Mouse (Mus musculus): ENCODE measurements at regions not wholly inside any gene's neighbourhood (a gene's known extent, or its start where the extent isn't known, plus 50 kb on each side); places are given as distances from the start of the nearest gene placed in this dataset.

- no peak for TF ChIP-seq CTCF (IDR thresholded peaks at IDR 0.05; ENCODE audit: extremely low read depth, insufficient read depth, insufficient read length, insufficient replicate concordance)
- no peak for TF ChIP-seq POLR2A (IDR thresholded peaks at IDR 0.05; ENCODE audit: low read depth, low read length)
These were observed 186.2 kb upstream of the Map3k1 start for GRCm38 (mm10) chr13:111994862-111995490.

All from spleen, adult 2 months (tissue).